In genomic region chr17:75349109-75349508, GRCm38 (mm10) we compare ENCODE assay signal across 10 mouse cellular contexts.
DNase-seq lines count a peak whose midpoint lies in the region; ATAC-seq and TF ChIP-seq lines count a peak whose summit lies in the region.
"Had no signal": no experiment of that assay in that cellular context is flagged by ENCODE, and none has a peak within 500 bp of the region (broad histone marks: within the 10 kb centered on the region; RNA-seq: fewer than 3 reads in every experiment).

No protein-coding gene starts in this region.

- TF ChIP-seq CTCF in kidney, adult 2 months (conservative IDR thresholded peaks at IDR 0.05; ENCODE audit: insufficient read depth, insufficient read length, low read depth, low read length), result no peak
- TF ChIP-seq CTCF in thymus, adult 2 months (IDR thresholded peaks at IDR 0.05; ENCODE audit: borderline replicate concordance, control insufficient read depth, extremely low read depth, insufficient read depth, low read length, poor library complexity), result no peak

- H3K9ac ChIP-seq in kidney, embryonic 14.5 days (ENCODE audit: low read depth, low read length), result no peak overlapping the region
- no peak overlapping the region for H3K9ac ChIP-seq in hindbrain, embryonic 14.5 days
- H3K9ac ChIP-seq: limb, embryonic 12.5 days had no signal

- no peak overlapping the region for H3K4me3 ChIP-seq in kidney, adult 2 months (ENCODE audit: insufficient read depth, low read depth, low read length)
- H3K4me3 ChIP-seq in kidney, embryonic 14.5 days (ENCODE audit: low read length), result no peak overlapping the region
- no peak overlapping the region for H3K4me3 ChIP-seq in thymus, adult 2 months (ENCODE audit: control insufficient read depth, insufficient read depth, low read length)
- no peak overlapping the region for H3K4me3 ChIP-seq in hindbrain, embryonic 14.5 days (replicated peaks; ENCODE audit: low read length)
- H3K4me3 ChIP-seq: limb, embryonic 12.5 days had no signal

- H3K27me3 ChIP-seq in kidney, adult 2 months (replicated peaks; ENCODE audit: control insufficient read depth, insufficient read depth, low read length), result no peaks in the 10 kb centered on the region
- H3K27me3 ChIP-seq in kidney, embryonic 14.5 days (ENCODE audit: control insufficient read depth, insufficient read depth, low read length), result no peaks in the 10 kb centered on the region
- H3K27me3 ChIP-seq in thymus, adult 2 months (ENCODE audit: control insufficient read depth, insufficient read depth, low read length), result no peaks in the 10 kb centered on the region
- no peaks in the 10 kb centered on the region for H3K27me3 ChIP-seq in hindbrain, embryonic 14.5 days (ENCODE audit: control insufficient read depth, insufficient read depth, low read length)
- H3K27me3 ChIP-seq: limb, embryonic 12.5 days had no signal

- no peaks in the 10 kb centered on the region for H3K4me1 ChIP-seq in kidney, adult 2 months (ENCODE audit: control insufficient read depth, insufficient read depth, low read length)
- no peaks in the 10 kb centered on the region for H3K4me1 ChIP-seq in kidney, embryonic 14.5 days (ENCODE audit: control insufficient read depth, insufficient read depth, low read length)
- H3K4me1 ChIP-seq in thymus, adult 2 months (replicated peaks; ENCODE audit: control insufficient read depth, insufficient read depth, low read length), result no peaks in the 10 kb centered on the region
- no peaks in the 10 kb centered on the region for H3K4me1 ChIP-seq in hindbrain, embryonic 14.5 days (replicated peaks; ENCODE audit: control insufficient read depth, insufficient read depth, low read length)
- H3K4me1 ChIP-seq: limb, embryonic 12.5 days had no signal

- H3K4me2 ChIP-seq in kidney, embryonic 14.5 days (replicated peaks; ENCODE audit: low read depth, low read length), result no peak overlapping the region
- H3K4me2 ChIP-seq in hindbrain, embryonic 14.5 days (replicated peaks), result no peak overlapping the region
- H3K4me2 ChIP-seq: limb, embryonic 12.5 days had no signal

- TF ChIP-seq POLR2A in kidney, adult 2 months (IDR thresholded peaks at IDR 0.05; ENCODE audit: low read depth, low read length), result no peak
- no peak for TF ChIP-seq POLR2A in thymus, adult 2 months (IDR thresholded peaks at IDR 0.05; ENCODE audit: control insufficient read depth, extremely low read depth, insufficient read depth, low read length, poor library complexity)

- H3K9me3 ChIP-seq in kidney, embryonic 14.5 days (ENCODE audit: control insufficient read depth, low read length), result no peaks in the 10 kb centered on the region; the same call in 1 of the 2 replicates
- peaks cover 6% of the 10 kb centered on the region; the same call in 1 of the 2 replicates for H3K9me3 ChIP-seq in hindbrain, embryonic 14.5 days (ENCODE audit: control insufficient read depth, low read length)

- H3K36me3 ChIP-seq in kidney, adult 2 months (ENCODE audit: control insufficient read depth, insufficient read depth, low read length), result no peaks in the 10 kb centered on the region
- H3K36me3 ChIP-seq in kidney, embryonic 14.5 days (ENCODE audit: control insufficient read depth, insufficient read depth, low read length), result no peaks in the 10 kb centered on the region; the same call in 1 of the 2 replicates
- H3K36me3 ChIP-seq in thymus, adult 2 months (ENCODE audit: control insufficient read depth, insufficient read depth, low read length), result no peaks in the 10 kb centered on the region
- no peaks in the 10 kb centered on the region for H3K36me3 ChIP-seq in hindbrain, embryonic 14.5 days (replicated peaks; ENCODE audit: control insufficient read depth, insufficient read depth)

- no peak for ATAC-seq in kidney, embryonic 14.5 days (ENCODE audit: low FRiP score, low TSS enrichment)
- ATAC-seq in cerebellum, adult (ENCODE audit: insufficient number of reproducible peaks, low FRiP score, low TSS enrichment), result no peak
- no peak for ATAC-seq in hindbrain, embryonic 14.5 days (ENCODE audit: low FRiP score)

- H3K27ac ChIP-seq in kidney, adult 2 months (ENCODE audit: insufficient read depth, low read depth, low read length), result no peak overlapping the region
- no peak overlapping the region for H3K27ac ChIP-seq in kidney, embryonic 14.5 days (ENCODE audit: low read depth, low read length)
- no peak overlapping the region for H3K27ac ChIP-seq in thymus, adult 2 months (ENCODE audit: control insufficient read depth, insufficient read depth, low read length)
- H3K27ac ChIP-seq in hindbrain, embryonic 14.5 days, result no peak overlapping the region
- H3K27ac ChIP-seq: limb, embryonic 12.5 days had no signal

- DNase-seq in kidney, adult 2 months, result peak; percentile 16
- DNase-seq in frontal cortex, postnatal 25 days (ENCODE audit: low spot score in 2 of 2), result peak; percentile 9 to 11
- peak; percentile 20 to 33 for DNase-seq in layer of hippocampus, postnatal 14 days (ENCODE audit: low spot score in 2 of 2)
- peak; percentile 39 for DNase-seq in right cerebral cortex, postnatal 25 days
- no peak for DNase-seq in thymus, adult 2 months
- DNase-seq in hindbrain, embryonic 14.5 days (ENCODE audit: low spot score), result no peak
- DNase-seq: cerebellum, adult 9-10 months had no signal

- 81% methylated on average over 8 of the region's 8 CpGs for WGBS in kidney, adult 2 months
- 92% methylated on average over 8 of the region's 8 CpGs for WGBS in kidney, embryonic 14.5 days
- WGBS in thymus, adult 2 months, result 83% methylated on average over 8 of the region's 8 CpGs
- WGBS in hindbrain, embryonic 14.5 days, result 88% methylated on average over 8 of the region's 8 CpGs

Comparison
In these comparisons a context has a peak if more than half of its experiments do, and no peak if none do; other contexts are left out.
1. DNase-seq: peak in kidney, adult 2 months (single experiment), frontal cortex, postnatal 25 days (2 of 2), layer of hippocampus, postnatal 14 days (2 of 2) and right cerebral cortex, postnatal 25 days (single experiment); none in thymus, adult 2 months (single experiment) and hindbrain, embryonic 14.5 days (single experiment).